22 mouse cellular contexts compared by ENCODE assay signal in genomic region chr3:40123558-40124236, GRCm38 (mm10).
DNase-seq lines count a peak whose midpoint lies in the region; ATAC-seq lines count a peak whose summit lies in the region.
"Had no signal": no experiment of that assay in that cellular context is flagged by ENCODE, and none has a peak within 500 bp of the region (broad histone marks: within the 10 kb centered on the region; RNA-seq: fewer than 3 reads in every experiment).

No protein-coding gene starts in this region.

- no peaks in the 10 kb centered on the region for H3K9me3 ChIP-seq in hindbrain, embryonic 10.5 days
- no peaks in the 10 kb centered on the region for H3K9me3 ChIP-seq in hindbrain, embryonic 14.5 days (ENCODE audit: control insufficient read depth, low read length)
- no peaks in the 10 kb centered on the region for H3K9me3 ChIP-seq in midbrain, embryonic 13.5 days
- no peaks in the 10 kb centered on the region for H3K9me3 ChIP-seq in midbrain, embryonic 15.5 days
- H3K9me3 ChIP-seq: embryonic facial prominence, embryonic 12.5 days; G1E; kidney, embryonic 15.5 days; liver, embryonic 13.5 days; neural tube, embryonic 13.5 days had no signal

- peaks cover 73% of the 10 kb centered on the region for H3K4me1 ChIP-seq in hindbrain, embryonic 10.5 days (replicated peaks)
- peaks cover 15% of the 10 kb centered on the region for H3K4me1 ChIP-seq in hindbrain, embryonic 14.5 days (replicated peaks; ENCODE audit: control insufficient read depth, insufficient read depth, low read length)
- H3K4me1 ChIP-seq in midbrain, embryonic 13.5 days (replicated peaks), result peaks cover 32% of the 10 kb centered on the region
- H3K4me1 ChIP-seq in midbrain, embryonic 15.5 days, result peaks cover 18% of the 10 kb centered on the region
- H3K4me1 ChIP-seq: liver, embryonic 13.5 days had no signal

- 41% methylated on average over 9 of the region's 9 CpGs for WGBS in hindbrain, embryonic 10.5 days
- 20% methylated on average over 9 of the region's 9 CpGs for WGBS in hindbrain, embryonic 14.5 days
- WGBS in midbrain, embryonic 13.5 days, result 35% methylated on average over 9 of the region's 9 CpGs
- 34% methylated on average over 9 of the region's 9 CpGs for WGBS in midbrain, embryonic 15.5 days

- H3K4me2 ChIP-seq in hindbrain, embryonic 14.5 days (replicated peaks), result no peak overlapping the region
- no peak overlapping the region for H3K4me2 ChIP-seq in midbrain, embryonic 13.5 days (replicated peaks)
- no peak overlapping the region for H3K4me2 ChIP-seq in midbrain, embryonic 15.5 days
- H3K4me2 ChIP-seq: embryonic facial prominence, embryonic 12.5 days; kidney, embryonic 15.5 days; liver, embryonic 13.5 days; neural tube, embryonic 13.5 days had no signal

- no peak overlapping the region for H3K9ac ChIP-seq in hindbrain, embryonic 14.5 days
- H3K9ac ChIP-seq in midbrain, embryonic 13.5 days (replicated peaks), result no peak overlapping the region
- H3K9ac ChIP-seq in midbrain, embryonic 15.5 days, result no peak overlapping the region
- H3K9ac ChIP-seq: embryonic facial prominence, embryonic 12.5 days; kidney, embryonic 15.5 days; liver, embryonic 13.5 days; neural tube, embryonic 13.5 days had no signal

- no peaks in the 10 kb centered on the region for H3K36me3 ChIP-seq in hindbrain, embryonic 10.5 days
- H3K36me3 ChIP-seq in hindbrain, embryonic 14.5 days (replicated peaks; ENCODE audit: control insufficient read depth, insufficient read depth), result no peaks in the 10 kb centered on the region
- H3K36me3 ChIP-seq in midbrain, embryonic 13.5 days, result no peaks in the 10 kb centered on the region
- H3K36me3 ChIP-seq in midbrain, embryonic 15.5 days (replicated peaks), result no peaks in the 10 kb centered on the region
- H3K36me3 ChIP-seq: embryonic facial prominence, embryonic 12.5 days; G1E; kidney, embryonic 15.5 days; liver, embryonic 13.5 days; neural tube, embryonic 13.5 days had no signal

- peak; percentile 58 for DNase-seq in hindbrain, embryonic 10.5 days (ENCODE audit: low spot score)
- DNase-seq in hindbrain, embryonic 14.5 days (ENCODE audit: low spot score), result no peak
- DNase-seq in embryo, embryonic 11 days, result peak; percentile 31
- DNase-seq in adrenal gland, adult (ENCODE audit: inconsistent age in 2 of 2, low spot score in 1 of 2), result no peak
- DNase-seq in left cerebral cortex, adult 8-10 months (ENCODE audit: low spot score in 2 of 2), result no peak
- DNase-seq: adrenal gland, adult 8-10 months; cerebellum, adult 2 months; cerebellum, postnatal 36 days; kidney, postnatal 36 days; layer of hippocampus, postnatal 36 days; liver, embryonic 13.5 days; lung, adult 2 months; lung, postnatal 14 days; thymus, postnatal 25 days had no signal

- peak overlapping the region; percentile 80 for H3K27ac ChIP-seq in hindbrain, embryonic 10.5 days
- no peak overlapping the region for H3K27ac ChIP-seq in hindbrain, embryonic 14.5 days
- H3K27ac ChIP-seq in midbrain, embryonic 13.5 days, result no peak overlapping the region
- H3K27ac ChIP-seq in midbrain, embryonic 15.5 days, result no peak overlapping the region
- H3K27ac ChIP-seq: embryonic facial prominence, embryonic 12.5 days; kidney, embryonic 15.5 days; liver, embryonic 13.5 days; neural tube, embryonic 13.5 days had no signal

- no peak overlapping the region for H3K4me3 ChIP-seq in hindbrain, embryonic 10.5 days
- no peak overlapping the region for H3K4me3 ChIP-seq in hindbrain, embryonic 14.5 days (replicated peaks; ENCODE audit: low read length)
- H3K4me3 ChIP-seq in midbrain, embryonic 13.5 days (replicated peaks), result no peak overlapping the region
- no peak overlapping the region for H3K4me3 ChIP-seq in midbrain, embryonic 15.5 days
- H3K4me3 ChIP-seq: embryonic facial prominence, embryonic 12.5 days; kidney, embryonic 15.5 days; liver, embryonic 13.5 days; neural tube, embryonic 13.5 days had no signal

- peaks cover 24% of the 10 kb centered on the region for H3K27me3 ChIP-seq in hindbrain, embryonic 10.5 days (ENCODE audit: insufficient read depth, poor library complexity, severe bottlenecking)
- no peaks in the 10 kb centered on the region for H3K27me3 ChIP-seq in hindbrain, embryonic 14.5 days (ENCODE audit: control insufficient read depth, insufficient read depth, low read length)
- no peaks in the 10 kb centered on the region for H3K27me3 ChIP-seq in midbrain, embryonic 13.5 days
- H3K27me3 ChIP-seq in midbrain, embryonic 15.5 days (replicated peaks), result no peaks in the 10 kb centered on the region
- H3K27me3 ChIP-seq: embryonic facial prominence, embryonic 12.5 days; kidney, embryonic 15.5 days; liver, embryonic 13.5 days; neural tube, embryonic 13.5 days; Patski had no signal

- ATAC-seq in hindbrain, embryonic 14.5 days (ENCODE audit: low FRiP score), result no peak
- ATAC-seq in midbrain, embryonic 13.5 days, result 0 out of 2 replicates have a peak, but pooled peaks have one; percentile 37
- no peak for ATAC-seq in midbrain, embryonic 15.5 days (replicated peaks)
- ATAC-seq: intestine, postnatal 0 days; Patski had no signal

Comparison
In these comparisons a context has a peak if more than half of its experiments do, and no peak if none do; other contexts are left out.
1. DNase-seq: peak in hindbrain, embryonic 10.5 days (single experiment) and embryo, embryonic 11 days (single experiment); none in hindbrain, embryonic 14.5 days (single experiment), adrenal gland, adult (0 of 2) and left cerebral cortex, adult 8-10 months (0 of 2).